Mouse (Mus musculus): ENCODE results near the gene Ptcd2.
A peak's percentile ranks its signal among the peaks of the same experiment; 100 is the strongest.
"Not testable (repeated sequence)": the region's sequence is repeated elsewhere in the genome, so short reads cannot be mapped to it uniquely, and the experiment has no call there.

Gene Ptcd2

DNA sequence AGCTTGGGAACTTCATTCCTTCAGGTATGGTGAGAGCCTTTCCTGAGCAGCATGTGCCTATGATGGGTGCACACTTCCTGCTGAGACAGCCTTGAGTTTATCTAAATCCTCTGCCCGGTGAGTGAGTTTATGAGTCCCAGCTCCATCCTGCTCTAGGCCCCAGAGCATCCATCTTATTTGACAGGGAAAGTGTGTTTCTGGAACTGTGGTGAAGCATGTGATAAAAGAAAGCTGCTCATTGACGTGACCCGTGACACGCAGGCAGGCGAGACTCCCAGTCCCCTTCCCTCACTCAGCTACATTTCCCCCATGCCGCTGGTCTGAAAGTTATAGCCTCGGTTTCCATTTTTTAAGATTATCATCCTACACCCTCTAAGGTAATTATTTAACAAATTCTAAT is 11.4 kb upstream of the Ptcd2 start:
- no peak for DNase-seq (ENCODE audit: low spot score)

- no peak for DNase-seq (ENCODE audit: low spot score)
Measured at GRCm38 (mm10) chr13:99355072-99355471, 10.6 kb upstream of the Ptcd2 start.

DNA sequence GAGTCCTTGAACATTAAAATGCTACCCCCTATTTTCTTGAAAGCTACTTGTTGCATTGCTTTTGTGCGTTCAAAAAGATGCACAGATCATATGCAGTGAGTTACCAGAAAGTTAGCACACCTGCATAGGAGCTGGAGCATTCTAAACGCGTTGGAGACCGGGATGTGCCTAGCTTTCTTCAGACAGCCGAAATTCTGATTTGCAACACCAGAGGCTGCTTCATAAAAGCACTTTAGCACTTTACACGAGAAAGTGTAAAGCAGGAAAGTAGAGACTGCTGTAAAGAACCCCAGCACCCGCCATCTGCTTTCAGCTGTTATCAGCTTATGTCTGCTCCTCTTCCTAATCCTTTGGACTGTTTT is 9.0 kb upstream of the Ptcd2 start:
- no peak for DNase-seq (ENCODE audit: low spot score)

DNA sequence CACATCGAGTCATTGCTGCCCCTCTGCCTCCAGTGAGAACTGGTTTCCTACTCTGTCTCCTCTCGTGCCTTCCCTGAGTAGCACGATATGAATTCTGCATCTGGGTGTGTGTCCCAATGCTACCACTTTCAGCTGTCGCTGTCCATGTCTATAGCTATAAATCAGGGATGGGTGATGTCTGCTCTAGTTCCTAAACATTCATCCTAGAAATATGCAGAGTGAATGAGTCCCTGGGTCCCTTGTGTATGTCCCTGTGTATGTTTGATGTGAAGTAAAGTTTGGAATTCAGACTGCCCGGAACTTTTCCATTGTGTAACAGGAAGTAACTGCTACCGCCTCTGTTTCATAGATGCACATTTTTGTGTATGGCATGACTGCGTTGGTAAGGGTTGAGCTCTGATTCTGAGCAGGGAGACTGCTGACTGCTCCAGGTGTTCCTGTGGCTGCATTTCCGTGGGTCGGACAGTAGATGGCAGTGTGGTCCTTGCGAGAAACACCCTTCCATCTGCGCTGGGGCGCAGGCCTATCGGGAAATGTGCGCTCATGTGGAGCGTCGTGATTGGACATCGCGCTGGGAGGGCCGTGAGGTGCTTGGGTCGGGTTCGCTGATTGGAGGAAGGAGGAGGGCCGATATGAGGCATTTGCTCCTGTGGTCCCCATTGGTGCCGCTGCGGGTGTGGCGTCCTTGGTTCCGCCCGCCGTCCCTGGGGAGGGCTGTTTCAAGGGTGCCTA is 8.4 kb upstream of the Ptcd2 start:
- DNase-seq (ENCODE audit: low spot score): peak; percentile 97

DNA sequence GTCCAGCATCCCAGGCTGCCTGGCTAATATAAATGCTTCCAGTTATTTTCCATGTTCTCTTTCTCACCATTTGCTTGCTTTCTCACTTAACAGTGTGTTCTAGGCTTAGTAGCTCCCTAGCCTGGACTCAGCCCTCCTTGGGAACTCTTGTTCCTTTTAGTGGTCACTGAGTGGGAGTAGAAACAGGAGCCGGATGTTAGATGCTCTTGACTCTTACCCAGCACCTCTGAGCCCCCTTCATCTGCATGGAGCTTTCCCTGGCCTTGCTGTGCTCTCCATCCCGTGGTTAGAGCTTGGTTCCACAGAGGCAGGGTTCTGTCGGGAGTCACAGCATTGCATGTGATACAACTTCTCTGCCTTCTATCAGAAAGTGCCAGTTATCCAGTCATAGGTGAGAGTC is 7.1 kb upstream of the Ptcd2 start:
- DNase-seq (ENCODE audit: low spot score): no peak

DNA sequence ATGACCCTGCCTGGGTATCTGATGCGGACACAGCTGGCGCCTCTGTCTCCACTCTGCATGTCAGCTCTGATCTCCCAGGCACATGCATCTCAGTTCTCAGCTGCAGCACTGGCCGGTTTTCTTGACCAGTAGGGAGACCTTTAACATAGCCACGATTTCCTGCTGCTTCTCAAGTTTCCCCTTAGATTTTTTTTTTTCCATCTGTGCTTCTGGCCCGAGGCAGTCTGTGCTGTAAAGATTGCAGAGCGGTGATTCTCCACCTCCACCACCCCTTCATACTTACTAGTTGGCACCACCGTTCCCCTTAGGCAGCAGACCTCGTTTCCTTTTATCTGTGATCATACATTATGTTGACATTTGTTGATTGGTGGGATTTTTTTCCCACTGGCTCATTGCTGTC is 6.7 kb upstream of the Ptcd2 start:
- no peak for DNase-seq (ENCODE audit: low spot score)

- no peak for DNase-seq (ENCODE audit: low spot score)
Measured at GRCm38 (mm10) chr13:99350009-99350408, 5.5 kb upstream of the Ptcd2 start.

DNA sequence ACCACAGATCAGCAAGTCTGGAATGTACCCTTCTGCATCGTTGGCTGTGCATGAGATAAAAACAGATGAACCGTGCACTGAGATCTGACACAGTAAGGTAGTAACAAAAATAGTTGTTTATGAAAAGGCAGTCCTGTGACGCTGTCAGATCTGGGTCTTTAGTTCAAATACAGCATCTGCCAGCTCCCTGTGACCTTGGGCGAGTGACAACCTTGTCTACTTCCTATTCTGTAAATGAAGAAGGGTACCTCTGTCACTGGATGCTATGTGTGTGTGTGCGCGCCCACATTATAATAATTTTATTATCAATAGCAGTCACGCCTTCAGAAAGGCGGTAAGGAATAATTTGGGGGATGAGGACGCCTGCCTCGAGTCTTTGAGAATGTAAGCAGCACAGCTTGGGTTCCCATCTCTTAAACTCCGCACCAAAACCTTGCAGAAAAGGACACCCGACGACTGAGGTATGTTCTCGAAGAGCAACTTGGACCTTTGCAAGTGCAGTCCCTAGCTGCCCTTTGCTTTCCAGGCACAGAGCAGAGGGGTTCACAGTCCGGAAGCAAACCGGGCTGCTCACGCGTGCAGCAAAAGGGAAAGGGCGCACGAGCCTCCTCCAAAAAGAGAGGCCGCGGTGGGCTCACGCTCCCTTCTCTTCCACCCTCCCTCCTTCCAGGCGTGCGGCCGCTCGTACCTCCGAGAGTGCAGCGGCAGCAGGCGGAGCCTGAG is 468 bp downstream of the Ptcd2 start:
- DNase-seq (ENCODE audit: low spot score): no peak

GRCm38 (mm10) chr13:99341504-99341903 is 3.0 kb downstream of the Ptcd2 start:
- DNase-seq (ENCODE audit: low spot score): no peak

GRCm38 (mm10) chr13:99337510-99337909 is 7.0 kb downstream of the Ptcd2 start:
- no peak for DNase-seq (ENCODE audit: low spot score)

- DNase-seq (ENCODE audit: low spot score): no peak
Measured at GRCm38 (mm10) chr13:99331255-99331654, 13.2 kb downstream of the Ptcd2 start.

DNA sequence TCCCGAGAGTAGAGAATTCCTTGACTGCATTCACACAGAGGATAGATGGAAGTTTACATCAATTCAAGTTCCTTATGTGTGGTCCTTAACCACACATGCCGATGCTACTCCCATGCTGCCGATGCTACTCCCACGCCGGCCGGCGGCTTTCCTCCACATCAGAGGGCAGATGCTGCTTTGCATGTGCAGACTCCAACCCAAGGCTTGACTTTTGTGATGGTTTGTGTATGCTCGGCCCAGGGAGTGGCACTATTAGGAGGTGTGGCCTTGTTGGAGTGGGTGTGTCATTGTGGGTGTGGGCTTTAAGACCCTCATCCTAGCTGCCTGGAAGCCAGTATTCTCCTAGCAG is 20.2 kb downstream of the Ptcd2 start:
- DNase-seq (ENCODE audit: low spot score): not testable (repeated sequence)

- no peak for DNase-seq (ENCODE audit: low spot score)
Measured at GRCm38 (mm10) chr13:99323632-99324336, 20.7 kb downstream of the Ptcd2 start.

- not testable (repeated sequence) for DNase-seq (ENCODE audit: low spot score)
Measured at GRCm38 (mm10) chr13:99322915-99323314, 21.6 kb downstream of the Ptcd2 start.

DNA sequence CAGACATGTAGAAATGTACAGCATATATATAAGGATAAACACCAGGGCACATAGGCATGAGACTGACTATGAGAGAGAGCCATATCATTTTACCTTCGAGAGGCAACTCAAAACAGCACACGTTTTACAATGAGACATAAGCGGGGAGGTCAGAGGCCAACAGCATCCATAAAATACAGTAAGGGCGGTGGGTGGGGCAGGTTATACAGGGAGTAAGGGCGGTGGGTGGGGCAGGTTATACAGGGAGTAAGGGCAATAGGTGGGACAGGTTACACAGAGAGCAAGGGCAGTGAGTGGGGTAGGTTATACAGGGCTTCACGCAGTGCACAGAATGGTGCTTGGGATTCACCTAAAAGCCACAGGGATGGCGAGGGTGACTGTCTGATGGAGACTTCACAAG is 24.1 kb downstream of the Ptcd2 start:
- DNase-seq (ENCODE audit: low spot score): no peak

GRCm38 (mm10) chr13:99317058-99317457 is 27.4 kb downstream of the Ptcd2 start:
- DNase-seq (ENCODE audit: low spot score): peak; percentile 45

GRCm38 (mm10) chr13:99316366-99316765 is 28.1 kb downstream of the Ptcd2 start:
- no peak for DNase-seq (ENCODE audit: low spot score)

- no peak for DNase-seq (ENCODE audit: low spot score)
Measured at GRCm38 (mm10) chr13:99314657-99315181, 29.8 kb downstream of the Ptcd2 start.

DNA sequence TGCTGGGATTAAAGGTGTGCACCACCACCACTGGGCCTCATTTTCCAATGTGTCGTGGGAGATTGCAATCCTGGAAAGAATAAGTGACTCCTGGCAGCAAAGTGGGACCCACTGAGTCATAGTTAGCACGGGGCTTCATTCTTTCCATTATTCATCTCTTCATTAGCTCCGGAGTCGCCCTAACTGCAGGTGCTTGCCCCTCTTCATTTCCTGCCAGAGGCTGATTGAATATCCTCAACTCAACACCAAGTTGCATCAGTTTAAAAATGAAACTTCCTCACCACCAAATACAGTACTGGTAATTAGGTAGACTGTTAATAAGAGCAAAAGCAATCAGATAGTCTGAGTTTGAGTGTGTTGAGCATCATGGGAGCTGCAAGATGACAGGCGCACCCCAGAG is 30.4 kb downstream of the Ptcd2 start:
- no peak for DNase-seq (ENCODE audit: low spot score)

DNA sequence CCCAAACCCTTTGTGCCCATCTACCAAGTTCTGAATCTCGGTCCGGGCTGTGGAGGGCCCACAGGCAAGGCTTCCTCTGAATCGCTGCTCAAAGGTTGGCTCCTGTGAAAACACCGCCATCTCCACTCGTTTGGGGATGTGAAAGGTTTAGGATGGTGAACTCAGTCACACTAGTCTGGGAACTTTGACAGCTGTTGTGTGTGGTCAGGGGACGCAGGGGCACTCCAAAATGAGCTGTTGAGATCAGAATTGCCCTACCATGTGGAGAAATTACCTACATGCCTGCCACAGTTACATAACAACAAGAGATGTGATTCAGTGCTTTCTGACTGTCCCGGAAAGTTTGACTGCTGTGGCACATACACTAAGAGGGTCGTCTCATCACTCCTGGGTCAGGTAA is 36.1 kb downstream of the Ptcd2 start:
- no peak for DNase-seq (ENCODE audit: low spot score)

DNA sequence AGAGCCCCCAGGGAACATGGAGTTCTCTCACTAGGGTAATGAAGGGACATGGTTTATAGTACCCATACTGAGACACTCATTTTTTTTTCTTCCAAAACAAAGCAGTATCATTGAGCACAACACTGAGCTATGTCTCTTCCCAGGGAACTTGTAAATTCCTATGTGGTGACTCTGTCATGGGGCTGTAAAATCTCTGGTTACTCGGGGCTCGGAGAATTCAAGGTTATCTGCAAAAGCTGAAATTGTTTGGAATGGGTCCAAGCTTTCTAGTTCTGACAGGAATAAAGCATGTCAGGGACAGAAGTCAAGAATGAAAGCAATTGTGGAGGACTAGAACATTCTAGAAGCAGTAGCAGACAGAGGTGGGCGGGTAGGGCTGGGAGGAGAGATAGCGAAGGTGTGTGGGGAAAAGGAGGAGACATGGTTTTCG is 36.6 kb downstream of the Ptcd2 start:
- DNase-seq (ENCODE audit: low spot score): no peak

DNA sequence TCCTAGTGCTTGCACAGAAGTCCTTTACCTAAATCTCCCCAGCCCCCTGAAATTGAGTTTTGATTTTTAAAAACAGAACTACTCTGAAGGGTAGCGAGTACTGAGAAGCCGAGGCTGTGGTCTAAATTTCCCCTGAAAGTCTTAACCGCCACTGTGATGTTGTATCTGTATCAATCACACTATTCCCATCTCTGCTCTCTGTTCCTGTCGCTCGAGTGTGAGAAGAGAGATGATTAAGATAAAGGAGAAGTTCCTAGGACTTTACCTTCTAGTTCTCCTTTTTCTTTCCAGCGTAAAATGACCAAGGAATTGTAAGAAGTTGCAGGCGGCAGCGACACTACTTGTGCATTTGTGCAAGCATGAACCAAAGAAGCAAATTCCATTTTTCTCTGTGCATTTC is 38.3 kb downstream of the Ptcd2 start:
- no peak for DNase-seq (ENCODE audit: low spot score)

GRCm38 (mm10) chr13:99305186-99305585 is 39.3 kb downstream of the Ptcd2 start:
- no peak for DNase-seq (ENCODE audit: low spot score)

Data from retina, embryonic 14.5 days (tissue).